Mouse (Mus musculus) sigmoid colon, adult 10 weeks (tissue): Measurements from ENCODE around the gene Rplp2. TPM values are rescaled to one million over a fixed set of nuclear protein-coding genes. Genes with fewer than 3 reads are reported as not detected.

Experiments used
- polyA plus RNA-seq: library from polyadenylated mRNA; stranded (reverse); fragments of 350-450 nt; fragmentation: Illumina TruSeq; extraction: RNeasy Lipid Tissue Mini Kit (QIAGEN cat#74804); gene quantifications from one replicate; pipeline ENCODE4 v1.2.3, GENCODE M21; 2014; ENCODE audit warnings: low read depth, low replicate concordance

Gene Rplp2
- polyA plus RNA-seq: 29.5 TPM

GRCm38 (mm10) chr7:141447110-141447991 lies at the start of gene Rplp2:
Gene Rplp2, plus strand, starts transcription at chr7:141447370.

DNA sequence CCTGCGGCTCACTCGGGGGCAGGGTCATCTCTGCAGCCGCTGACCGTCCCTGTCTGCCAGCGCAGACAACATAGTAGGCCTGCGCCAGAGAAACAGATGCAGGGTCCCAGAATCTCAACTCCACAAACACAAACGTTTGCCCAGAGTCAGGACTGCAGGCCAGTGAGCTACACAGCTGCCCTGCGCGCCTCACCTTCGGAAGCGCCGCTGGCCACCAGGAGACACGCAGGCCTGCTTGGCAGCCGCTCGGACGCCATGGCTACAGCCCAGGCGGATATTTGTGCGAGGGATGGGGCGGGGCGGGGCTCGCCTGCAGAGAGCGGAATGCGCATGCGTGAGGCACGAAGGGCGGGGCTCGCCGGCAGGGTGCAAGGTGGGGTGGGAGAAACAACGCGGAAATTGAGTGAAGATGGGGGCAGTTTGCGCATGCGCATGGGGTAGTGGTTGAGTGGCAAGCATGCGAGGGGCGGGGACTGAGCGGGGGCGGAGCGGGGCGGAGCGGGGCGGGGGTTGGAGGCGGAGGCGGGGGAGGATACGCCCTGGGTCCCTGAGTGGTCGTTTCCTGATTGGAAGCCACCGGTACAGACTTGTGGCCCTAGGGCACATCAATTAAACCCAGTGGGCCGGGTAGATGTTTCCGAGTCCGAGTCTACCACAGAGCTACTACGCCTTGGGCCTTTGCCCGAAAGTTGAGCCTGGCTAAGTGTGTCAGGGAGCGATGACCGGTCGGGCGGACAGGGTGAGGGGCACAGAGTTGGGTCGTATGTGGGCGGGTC lies 33.2 kb upstream of the Rplp2 start, which contains the start of gene Gatd1:
Gatd1 (minus strand) TSS at position 328 of the 776 bp plus-strand sequence.

GRCm38 (mm10) chr7:141429310-141429709 lies 17.9 kb upstream of the Rplp2 start, which contains the start of gene Cend1:
Gene Cend1, minus strand, starts transcription at chr7:141429491.

GRCm38 (mm10) chr7:141437178-141438120 lies 9.7 kb upstream of the Rplp2 start, which contains the start of gene Slc25a22:
Gene Slc25a22, minus strand, starts transcription at chr7:141437892.

DNA sequence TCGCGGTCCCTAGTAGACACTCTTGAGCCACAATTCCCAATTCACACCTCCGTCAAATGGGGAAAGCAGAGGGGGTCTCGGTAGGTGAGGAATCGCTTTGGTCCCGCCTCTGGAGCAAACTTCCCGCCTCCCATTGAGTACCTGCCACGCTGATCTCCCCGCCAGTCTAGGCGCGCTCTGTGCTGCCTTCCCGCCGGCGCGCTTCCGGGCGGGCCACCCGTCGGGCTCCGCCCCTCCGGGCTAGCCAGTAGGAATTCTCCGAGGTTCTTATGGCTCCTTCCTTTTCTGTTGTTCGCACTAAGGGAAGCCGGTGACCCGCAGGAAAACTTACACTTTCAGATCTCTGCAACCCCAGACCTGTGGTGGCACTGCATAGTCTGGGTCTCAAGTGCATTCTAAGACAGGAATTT lies 3.3 kb upstream of the Rplp2 start, which contains the start of gene Pidd1:
Pidd1 (minus strand) TSS at position 198 of the 410 bp plus-strand sequence.

DNA sequence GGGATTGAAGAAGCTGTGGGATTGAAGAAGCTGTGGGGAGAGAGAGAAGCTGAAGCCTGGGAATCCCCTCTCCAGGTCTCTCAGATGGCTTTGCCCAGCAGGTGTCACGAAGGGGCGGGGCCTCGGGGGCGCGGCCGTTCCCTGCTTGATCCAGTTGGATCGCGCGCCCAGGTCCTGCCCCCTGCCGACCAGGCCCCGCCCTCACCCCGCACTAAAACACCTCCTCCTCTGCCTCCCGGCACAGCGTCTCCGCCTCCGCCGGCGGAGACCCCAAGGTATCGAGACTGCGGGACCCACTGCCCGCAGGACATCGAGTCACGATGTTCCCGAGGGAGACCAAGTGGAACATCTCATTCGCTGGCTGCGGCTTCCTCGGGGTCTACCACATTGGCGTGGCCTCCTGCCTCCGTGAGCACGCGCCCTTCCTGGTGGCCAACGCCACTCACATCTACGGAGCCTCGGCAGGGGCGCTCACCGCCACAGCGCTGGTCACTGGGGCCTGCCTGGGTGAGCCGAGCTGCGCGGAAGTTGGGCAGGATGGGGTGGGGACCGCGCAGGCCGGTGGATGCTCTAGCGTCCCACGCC lies 7.9 kb downstream of the Rplp2 start, which contains the start of gene Pnpla2:
Pnpla2 (plus strand) TSS at position 232 of the 585 bp plus-strand sequence.

DNA sequence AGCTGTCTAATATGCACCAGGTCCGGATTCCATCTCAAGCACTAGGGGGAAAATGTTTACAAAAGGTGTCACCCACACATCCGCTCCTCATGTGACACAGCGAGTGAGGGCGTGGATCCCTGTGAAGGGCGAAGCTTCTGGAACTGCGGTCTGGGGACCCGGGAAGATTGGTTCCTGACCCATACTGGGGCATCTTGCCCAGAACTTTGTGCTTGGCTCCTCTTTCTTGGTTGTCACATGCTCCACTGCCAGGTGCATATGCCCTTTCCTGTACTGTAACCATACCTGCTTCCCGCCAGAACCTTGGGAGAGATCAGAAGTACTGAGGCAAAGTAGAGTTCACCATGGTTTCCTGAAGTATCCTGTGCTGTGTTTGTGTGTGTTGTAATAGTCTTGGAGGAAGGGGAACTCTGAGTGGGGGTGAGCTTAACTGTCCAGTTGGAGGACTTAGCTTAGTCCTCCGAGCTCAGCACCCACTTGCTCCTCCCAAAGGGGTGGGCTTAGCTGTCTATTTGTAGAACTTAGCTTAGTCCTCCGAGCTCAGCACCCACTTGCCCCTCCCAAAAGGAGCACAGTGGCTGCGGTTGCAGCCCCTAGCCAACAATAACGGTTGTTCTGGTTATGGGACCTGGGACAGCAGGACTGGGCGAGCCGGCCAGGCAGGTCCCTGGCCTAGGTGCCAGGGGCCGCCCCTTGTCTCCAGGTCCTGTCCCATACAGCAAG lies 13.4 kb downstream of the Rplp2 start, which contains the start of gene Cracr2b:
Cracr2b (plus strand) TSS at position 704 of the 723 bp plus-strand sequence.

DNA sequence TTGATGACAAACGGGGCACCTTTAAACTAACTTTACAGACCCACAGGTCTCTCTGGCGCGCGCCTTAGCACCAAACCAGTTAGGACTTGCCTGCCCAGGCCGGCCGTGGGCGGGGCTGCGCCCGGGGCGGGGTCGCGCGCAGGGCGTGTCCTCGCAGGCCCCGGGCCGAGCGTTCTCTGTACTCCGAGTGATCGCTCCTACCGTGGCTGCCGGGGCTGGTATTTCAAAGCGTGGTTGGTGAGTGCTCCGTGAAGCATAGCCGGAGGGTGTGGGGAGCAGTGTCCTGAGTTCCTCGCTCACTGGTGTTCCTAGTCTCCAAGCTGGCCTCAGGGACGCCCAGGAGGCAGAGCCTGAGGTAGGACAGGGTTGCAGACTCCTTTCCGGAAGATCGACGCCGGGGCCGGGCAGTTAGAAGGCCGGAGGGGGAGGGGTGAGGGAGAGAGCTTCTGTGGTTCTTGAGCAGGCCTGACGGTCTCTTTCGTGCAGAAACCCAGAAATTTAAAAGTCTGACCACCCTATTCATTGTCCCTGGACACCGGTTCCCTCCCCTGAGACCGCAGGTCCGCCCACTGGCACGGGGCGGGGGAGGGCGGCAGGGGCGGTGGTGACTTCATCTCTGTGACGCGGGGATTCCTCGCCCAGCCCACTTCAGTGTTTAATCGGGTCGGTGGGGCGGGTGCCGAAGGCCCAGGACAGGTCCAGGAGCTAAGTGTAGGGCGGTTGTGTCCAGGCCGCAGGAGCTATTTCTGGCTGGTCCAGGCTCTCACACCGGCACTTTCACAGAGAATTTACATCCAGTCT lies 20.3 kb downstream of the Rplp2 start, which contains the start of gene Cd151:
Cd151 (plus strand) TSS at position 163 of the 801 bp plus-strand sequence.

DNA sequence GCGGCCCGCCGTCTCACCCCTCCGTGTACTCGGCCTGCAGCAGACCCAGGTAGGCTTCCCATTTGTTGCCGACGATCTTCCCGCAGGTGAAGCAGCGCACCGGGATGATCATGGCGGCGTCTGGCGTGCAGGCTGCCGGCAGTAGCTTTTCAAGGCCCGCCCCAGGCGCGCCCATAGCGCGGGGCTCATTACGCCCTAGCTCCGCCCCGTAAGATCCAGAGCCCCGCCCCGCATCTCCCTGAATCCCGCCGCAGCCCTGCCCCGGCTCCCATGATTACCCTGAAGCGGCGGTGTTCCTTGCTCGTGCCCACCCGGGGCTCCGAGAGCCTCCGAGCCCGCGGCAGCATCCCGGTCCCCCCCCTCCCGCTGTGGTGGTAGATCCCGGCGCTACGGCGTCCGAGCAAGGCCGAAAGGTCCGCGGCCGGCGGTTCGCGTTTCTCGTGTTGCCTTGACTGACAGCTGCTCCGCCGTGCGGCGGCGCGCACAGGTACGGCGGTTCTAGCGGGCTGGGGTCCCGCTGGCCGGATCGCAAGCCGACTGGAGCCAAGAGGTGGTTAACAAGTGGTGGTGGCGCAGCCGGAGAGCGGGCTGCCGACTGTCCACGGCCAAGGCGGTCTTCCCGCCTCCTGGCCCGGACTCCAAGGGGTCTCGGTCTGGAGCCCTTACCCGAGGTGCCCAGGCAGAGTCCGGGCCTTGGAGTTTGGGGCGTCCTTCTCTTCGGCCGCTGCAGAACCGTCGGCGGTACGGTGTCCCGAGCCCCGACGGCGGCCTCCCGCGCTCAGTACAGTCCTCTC lies 28.0 kb downstream of the Rplp2 start, which contains the start of the genes Polr2l and Tspan4:
Polr2l (minus strand) TSS at position 122 of the 794 bp plus-strand sequence.
Tspan4 (plus strand) TSS at position 230 of the 794 bp plus-strand sequence.

Other genes with a start within 250 kb of the Rplp2 start
- 0.66 TPM for gene Lmntd2, start 233.3 kb upstream of the Rplp2 start, polyA plus RNA-seq
- gene Rassf7, start 231.5 kb upstream of the Rplp2 start, polyA plus RNA-seq: 12.7 TPM
- gene Phrf1, start 218.6 kb upstream of the Rplp2 start, polyA plus RNA-seq: 19.9 TPM
- 74.8 TPM for gene Irf7, start 180.9 kb upstream of the Rplp2 start, polyA plus RNA-seq
- gene Cdhr5, start 170.6 kb upstream of the Rplp2 start, polyA plus RNA-seq: 135 TPM
- gene Sct, start 168.2 kb upstream of the Rplp2 start, polyA plus RNA-seq: not detected
- not detected for gene Drd4, start 155.4 kb upstream of the Rplp2 start, polyA plus RNA-seq
- 1.6 TPM for gene Deaf1, start 119.7 kb upstream of the Rplp2 start, polyA plus RNA-seq
- 17.6 TPM for gene Tmem80, start 119.6 kb upstream of the Rplp2 start, polyA plus RNA-seq
- gene Eps8l2, start 108.5 kb upstream of the Rplp2 start, polyA plus RNA-seq: 14.2 TPM
- gene Taldo1, start 55.2 kb upstream of the Rplp2 start, polyA plus RNA-seq: 19.4 TPM
- gene Gatd1, start 33.2 kb upstream of the Rplp2 start, polyA plus RNA-seq: 10.9 TPM
- gene Cend1, start 17.9 kb upstream of the Rplp2 start, polyA plus RNA-seq: 1.3 TPM
- gene Slc25a22, start 9.5 kb upstream of the Rplp2 start, polyA plus RNA-seq: 1.7 TPM
- 0.28 TPM for gene Pidd1, start 3.3 kb upstream of the Rplp2 start, polyA plus RNA-seq
- 3.7 TPM for gene Pnpla2, start 7.8 kb downstream of the Rplp2 start, polyA plus RNA-seq
- 1.9 TPM for gene Cracr2b, start 13.7 kb downstream of the Rplp2 start, polyA plus RNA-seq
- 35.4 TPM for gene Cd151, start 20.0 kb downstream of the Rplp2 start, polyA plus RNA-seq
- 0.79 TPM for gene Polr2l, start 27.8 kb downstream of the Rplp2 start, polyA plus RNA-seq
- gene Tspan4, start 27.9 kb downstream of the Rplp2 start, polyA plus RNA-seq: 0.79 TPM
- gene Chid1, start 92.5 kb downstream of the Rplp2 start, polyA plus RNA-seq: 4.4 TPM
- gene Ap2a2, start 114.8 kb downstream of the Rplp2 start, polyA plus RNA-seq: 59.0 TPM
- gene Muc6, start 207.9 kb downstream of the Rplp2 start, polyA plus RNA-seq: 0.13 TPM
- 6,492 TPM for gene Muc2, start 243.0 kb downstream of the Rplp2 start, polyA plus RNA-seq